Mouse (Mus musculus) limb, embryonic 12.5 days (tissue): Measurements from ENCODE around the gene Amigo3. TPM values are rescaled to one million over a fixed set of nuclear protein-coding genes. Genes with fewer than 3 reads are reported as not detected.

Experiments
- microRNA-seq: library from miRNA; unstranded; fragments of <30 nt; microRNA quantifications from one replicate; pipeline ENCODE4, GENCODE M21; 2017
- polyA plus RNA-seq: library from polyadenylated mRNA; unstranded; fragments of >200 nt; fragmentation: Nextera tagmentation; extraction: Ambion mirVana; gene quantifications from 2 replicates; pipeline ENCODE4 v1.2.1, GENCODE M21; 2016

Amigo3 gene
- polyA plus RNA-seq, 1 experiment from 2014 or later, result 3.1 TPM

Small RNA genes lying within 50 kb of the gene (microRNA-seq; reads per million reads assigned to microRNA genes)
- gene Gm47303, result not detected
- gene Mir7088, result not detected

Other genes starting within 250 kb of the Amigo3 start
- gene Rbm6, start 179.9 kb upstream of the Amigo3 start, polyA plus RNA-seq, result 111 TPM in 2 replicates
- 10.4 and 12.9 TPM in 2 replicates for gene Mon1a, start 165.0 kb upstream of the Amigo3 start, polyA plus RNA-seq
- gene Mst1r, start 146.3 kb upstream of the Amigo3 start, polyA plus RNA-seq, result 2.5 and 3.1 TPM in 2 replicates
- gene Actl11, start 124.7 kb upstream of the Amigo3 start, polyA plus RNA-seq, result not detected in 2 replicates
- 11.3 and 12.7 TPM in 2 replicates for gene Camkv, start 117.5 kb upstream of the Amigo3 start, polyA plus RNA-seq
- 32.3 and 33.0 TPM in 2 replicates for gene Traip, start 103.0 kb upstream of the Amigo3 start, polyA plus RNA-seq
- 25.4 and 29.8 TPM in 2 replicates for gene Uba7, start 77.7 kb upstream of the Amigo3 start, polyA plus RNA-seq
- gene Gm20661, start 70.1 kb upstream of the Amigo3 start, polyA plus RNA-seq, result 10.4 and 11.2 TPM in 2 replicates
- 133 and 138 TPM in 2 replicates for gene Inka1, start 67.3 kb upstream of the Amigo3 start, polyA plus RNA-seq
- 18.6 and 19.3 TPM in 2 replicates for gene Cdhr4, start 60.7 kb upstream of the Amigo3 start, polyA plus RNA-seq
- 1.3 TPM in 2 replicates for gene Gm20662, start 56.8 kb upstream of the Amigo3 start, polyA plus RNA-seq
- gene Ip6k1, start 50.7 kb upstream of the Amigo3 start, polyA plus RNA-seq, result 80.6 and 84.4 TPM in 2 replicates
- 22.5 and 25.5 TPM in 2 replicates for gene Gmppb, start 3.9 kb upstream of the Amigo3 start, polyA plus RNA-seq
- 0.18 and 0.51 TPM in 2 replicates for gene Mst1, start 27.3 kb downstream of the Amigo3 start, polyA plus RNA-seq
- 30.5 and 38.0 TPM in 2 replicates for gene Rnf123, start 30.2 kb downstream of the Amigo3 start, polyA plus RNA-seq
- 56.9 and 57.9 TPM in 2 replicates for gene Apeh, start 41.4 kb downstream of the Amigo3 start, polyA plus RNA-seq
- 1.1 and 1.2 TPM in 2 replicates for gene Bsn, start 137.2 kb downstream of the Amigo3 start, polyA plus RNA-seq
- 45.7 and 53.3 TPM in 2 replicates for gene Dag1, start 210.8 kb downstream of the Amigo3 start, polyA plus RNA-seq
- 45.0 and 46.4 TPM in 2 replicates for gene Nicn1, start 237.3 kb downstream of the Amigo3 start, polyA plus RNA-seq
- 13.3 and 17.0 TPM in 2 replicates for gene Amt, start 243.7 kb downstream of the Amigo3 start, polyA plus RNA-seq